Mouse (Mus musculus) megakaryocyte-erythroid progenitor cell, adult 5 weeks (primary cell): ENCODE results near the gene Baz2b. TPM values are rescaled to one million over a fixed set of nuclear protein-coding genes. Genes with fewer than 3 reads are reported as not detected.

Source experiments
- polyA plus RNA-seq: library from polyadenylated mRNA; stranded (reverse); fragments of >175 nt; gene quantifications from 2 replicates; pipeline ENCODE4 v1.2.3, GENCODE M21; 2012

Gene Baz2b
- polyA plus RNA-seq: 16.7 and 28.0 TPM in 2 replicates

GRCm38 (mm10) chr2:60209703-60210651 is at the start of gene Baz2b, which contains the start of gene March7:
TSS of gene Baz2b (minus strand) at chr2:60209839.
TSS of gene March7 (plus strand) at chr2:60209887.

GRCm38 (mm10) chr2:59881831-59882741 is 327.6 kb downstream of the Baz2b start, which contains the start of gene Wdsub1:
TSS of gene Wdsub1 (minus strand) at chr2:59882591.

Other genes with a start within 250 kb of the Baz2b start
- gene March7, start within 50 bp of the Baz2b start, polyA plus RNA-seq: 5.8 and 7.0 TPM in 2 replicates
- gene Cd302, start 74.6 kb upstream of the Baz2b start, polyA plus RNA-seq: 0.24 and 1.2 TPM in 2 replicates
- 0.21 and 0.50 TPM in 2 replicates for gene Ly75, start 173.5 kb upstream of the Baz2b start, polyA plus RNA-seq